Mouse (Mus musculus): ENCODE measurements at regions not wholly inside any gene's neighbourhood (a gene's known extent, or its start where the extent isn't known, plus 50 kb on each side); places are given as distances from the start of the nearest gene placed in this dataset.

DNA sequence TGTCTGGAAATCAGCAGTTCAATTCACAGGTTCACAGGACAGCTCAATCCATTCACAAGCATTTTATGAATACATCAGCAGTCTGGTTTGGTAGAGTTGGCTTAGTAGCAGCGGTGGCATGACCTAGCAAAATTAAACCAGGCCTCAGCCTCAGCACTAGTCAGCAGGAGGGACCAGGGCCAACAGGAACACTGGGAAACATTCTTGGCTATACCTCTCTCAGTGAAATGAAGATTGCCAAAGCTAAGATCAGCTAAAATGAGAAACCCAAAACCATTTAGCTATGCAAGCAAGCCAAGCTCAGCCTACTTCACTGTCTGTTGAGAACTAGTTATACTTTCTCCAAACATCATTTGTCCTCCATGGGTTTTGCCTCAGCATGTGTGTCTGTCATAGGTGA, 945.3 kb downstream of the Basp1 start:
- Histone ChIP-seq H3K9ac (ENCODE audit: low read depth, poor library complexity, severe bottlenecking) (no peak overlapping the region), H3K36me3 (ENCODE audit: control insufficient read depth, insufficient read depth, low read length, poor library complexity, severe bottlenecking) (no peaks in the 10 kb centered on the region), H3K9me3 (replicated peaks; ENCODE audit: control insufficient read depth, insufficient read depth, low read length, poor library complexity, severe bottlenecking) (no peaks in the 10 kb centered on the region), H3K27ac (ENCODE audit: insufficient read depth, low read length) (no peak overlapping the region), H3K27me3 (ENCODE audit: control insufficient read depth, insufficient read depth, low read length, poor library complexity, severe bottlenecking) (no peaks in the 10 kb centered on the region), H3K4me3 (ENCODE audit: low read depth, low read length) (no peak overlapping the region), H3K4me1 (ENCODE audit: control insufficient read depth, insufficient read depth, low read length) (no peaks in the 10 kb centered on the region)
- TF ChIP-seq EP300 (IDR thresholded peaks at IDR 0.05; ENCODE audit: insufficient read depth, low read depth, low read length) = no peak
- TF ChIP-seq CTCF (IDR thresholded peaks at IDR 0.05; ENCODE audit: low read depth, low read length) = no peak
- TF ChIP-seq POLR2A (IDR thresholded peaks at IDR 0.05; ENCODE audit: insufficient read depth, low read length) = no peak

GRCm38 (mm10) chr15:24457726-24458125, 955.8 kb downstream of the Basp1 start:
- Histone ChIP-seq H3K4me3 (ENCODE audit: low read depth, low read length) (no peak overlapping the region), H3K27ac (ENCODE audit: insufficient read depth, low read length) (no peak overlapping the region), H3K36me3 (ENCODE audit: control insufficient read depth, insufficient read depth, low read length, poor library complexity, severe bottlenecking) (no peaks in the 10 kb centered on the region), H3K27me3 (ENCODE audit: control insufficient read depth, insufficient read depth, low read length, poor library complexity, severe bottlenecking) (no peaks in the 10 kb centered on the region; the same call in 1 of the 2 replicates), H3K9me3 (replicated peaks; ENCODE audit: control insufficient read depth, insufficient read depth, low read length, poor library complexity, severe bottlenecking) (no peaks in the 10 kb centered on the region), H3K9ac (ENCODE audit: low read depth, poor library complexity, severe bottlenecking) (no peak overlapping the region), H3K4me1 (ENCODE audit: control insufficient read depth, insufficient read depth, low read length) (no peaks in the 10 kb centered on the region)
- TF ChIP-seq CTCF (IDR thresholded peaks at IDR 0.05; ENCODE audit: low read depth, low read length) (no peak), POLR2A (IDR thresholded peaks at IDR 0.05; ENCODE audit: insufficient read depth, low read length) (no peak), EP300 (IDR thresholded peaks at IDR 0.05; ENCODE audit: insufficient read depth, low read depth, low read length) (no peak)

- H3K27me3 ChIP-seq (ENCODE audit: control insufficient read depth, insufficient read depth, low read length, poor library complexity, severe bottlenecking) = no peaks in the 10 kb centered on the region
- H3K4me3 ChIP-seq (ENCODE audit: low read depth, low read length) = no peak overlapping the region
- no peaks in the 10 kb centered on the region for H3K36me3 ChIP-seq (ENCODE audit: control insufficient read depth, insufficient read depth, low read length, poor library complexity, severe bottlenecking)
- H3K4me1 ChIP-seq (ENCODE audit: control insufficient read depth, insufficient read depth, low read length) = no peaks in the 10 kb centered on the region
- TF ChIP-seq EP300 (IDR thresholded peaks at IDR 0.05; ENCODE audit: insufficient read depth, low read depth, low read length) (no peak), POLR2A (IDR thresholded peaks at IDR 0.05; ENCODE audit: insufficient read depth, low read length) (no peak), CTCF (IDR thresholded peaks at IDR 0.05; ENCODE audit: low read depth, low read length) (no peak)
- no peaks in the 10 kb centered on the region for H3K9me3 ChIP-seq (replicated peaks; ENCODE audit: control insufficient read depth, insufficient read depth, low read length, poor library complexity, severe bottlenecking)
- H3K9ac ChIP-seq (ENCODE audit: low read depth, poor library complexity, severe bottlenecking) = no peak overlapping the region
- H3K27ac ChIP-seq (ENCODE audit: insufficient read depth, low read length) = no peak overlapping the region
Observed at GRCm38 (mm10) chr15:24433083-24433482, 980.5 kb downstream of the Basp1 start.

DNA sequence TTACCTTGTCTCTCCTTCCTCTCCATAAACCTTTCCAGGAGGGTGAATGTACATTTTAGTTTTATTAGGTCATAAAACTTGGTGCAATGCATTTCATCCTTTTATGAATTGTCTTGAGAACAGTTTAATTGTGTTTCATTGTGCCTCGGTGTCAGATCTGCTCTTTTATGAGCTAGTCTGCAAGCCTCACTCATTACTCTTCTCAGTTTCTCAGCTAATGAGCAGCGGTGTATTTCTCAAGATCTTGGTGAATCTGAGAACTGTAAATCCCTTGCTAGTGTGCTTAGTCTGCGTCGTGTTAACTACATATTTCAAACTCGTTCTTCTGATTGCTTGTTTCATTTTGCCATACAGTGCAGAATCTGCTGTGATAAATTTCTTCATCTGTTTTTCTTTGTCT, 984.4 kb downstream of the Basp1 start:
- H3K9ac ChIP-seq (ENCODE audit: low read depth, poor library complexity, severe bottlenecking) = no peak overlapping the region
- TF ChIP-seq POLR2A (IDR thresholded peaks at IDR 0.05; ENCODE audit: insufficient read depth, low read length) (no peak), EP300 (IDR thresholded peaks at IDR 0.05; ENCODE audit: insufficient read depth, low read depth, low read length) (no peak), CTCF (IDR thresholded peaks at IDR 0.05; ENCODE audit: low read depth, low read length) (no peak)
- no peaks in the 10 kb centered on the region for H3K36me3 ChIP-seq (ENCODE audit: control insufficient read depth, insufficient read depth, low read length, poor library complexity, severe bottlenecking)
- H3K4me1 ChIP-seq (ENCODE audit: control insufficient read depth, insufficient read depth, low read length) = no peaks in the 10 kb centered on the region
- no peaks in the 10 kb centered on the region for H3K27me3 ChIP-seq (ENCODE audit: control insufficient read depth, insufficient read depth, low read length, poor library complexity, severe bottlenecking)
- H3K27ac ChIP-seq (ENCODE audit: insufficient read depth, low read length) = no peak overlapping the region
- no peak overlapping the region for H3K4me3 ChIP-seq (ENCODE audit: low read depth, low read length)
- no peaks in the 10 kb centered on the region for H3K9me3 ChIP-seq (replicated peaks; ENCODE audit: control insufficient read depth, insufficient read depth, low read length, poor library complexity, severe bottlenecking)

GRCm38 (mm10) chr15:24422333-24422942, 991.1 kb downstream of the Basp1 start:
- TF ChIP-seq EP300 (IDR thresholded peaks at IDR 0.05; ENCODE audit: insufficient read depth, low read depth, low read length) (no peak), POLR2A (IDR thresholded peaks at IDR 0.05; ENCODE audit: insufficient read depth, low read length) (no peak), CTCF (IDR thresholded peaks at IDR 0.05; ENCODE audit: low read depth, low read length) (no peak)
- Histone ChIP-seq H3K27me3 (ENCODE audit: control insufficient read depth, insufficient read depth, low read length, poor library complexity, severe bottlenecking) (no peaks in the 10 kb centered on the region), H3K27ac (ENCODE audit: insufficient read depth, low read length) (no peak overlapping the region), H3K4me1 (ENCODE audit: control insufficient read depth, insufficient read depth, low read length) (no peaks in the 10 kb centered on the region), H3K9ac (ENCODE audit: low read depth, poor library complexity, severe bottlenecking) (no peak overlapping the region), H3K36me3 (ENCODE audit: control insufficient read depth, insufficient read depth, low read length, poor library complexity, severe bottlenecking) (no peaks in the 10 kb centered on the region), H3K9me3 (replicated peaks; ENCODE audit: control insufficient read depth, insufficient read depth, low read length, poor library complexity, severe bottlenecking) (no peaks in the 10 kb centered on the region), H3K4me3 (ENCODE audit: low read depth, low read length) (no peak overlapping the region)

GRCm38 (mm10) chr15:24419736-24420135, 993.8 kb downstream of the Basp1 start:
- Histone ChIP-seq H3K4me1 (ENCODE audit: control insufficient read depth, insufficient read depth, low read length) (no peaks in the 10 kb centered on the region), H3K9me3 (replicated peaks; ENCODE audit: control insufficient read depth, insufficient read depth, low read length, poor library complexity, severe bottlenecking) (no peaks in the 10 kb centered on the region), H3K27ac (ENCODE audit: insufficient read depth, low read length) (no peak overlapping the region), H3K27me3 (ENCODE audit: control insufficient read depth, insufficient read depth, low read length, poor library complexity, severe bottlenecking) (no peaks in the 10 kb centered on the region), H3K4me3 (ENCODE audit: low read depth, low read length) (no peak overlapping the region), H3K9ac (ENCODE audit: low read depth, poor library complexity, severe bottlenecking) (no peak overlapping the region), H3K36me3 (ENCODE audit: control insufficient read depth, insufficient read depth, low read length, poor library complexity, severe bottlenecking) (no peaks in the 10 kb centered on the region)
- TF ChIP-seq POLR2A (IDR thresholded peaks at IDR 0.05; ENCODE audit: insufficient read depth, low read length) (no peak), CTCF (IDR thresholded peaks at IDR 0.05; ENCODE audit: low read depth, low read length) (no peak), EP300 (IDR thresholded peaks at IDR 0.05; ENCODE audit: insufficient read depth, low read depth, low read length) (no peak)

Data from ES-Bruce4 (cell line).